Mouse (Mus musculus) lung, postnatal 0 days (tissue): Measurements from ENCODE around the gene Gm20388.

ENCODE experiments used
- CTCF ChIP-seq: IDR thresholded peaks from 2 replicates; pipeline ENCODE4 v1.5.1; 2016; ENCODE audit warnings: antibody characterized with exemption, mild to moderate bottlenecking
- EP300 ChIP-seq: IDR thresholded peaks from 2 replicates; pipeline ENCODE4 v1.6.1; 2016; ENCODE audit warnings: antibody characterized with exemption, mild to moderate bottlenecking, control low read depth

DNA sequence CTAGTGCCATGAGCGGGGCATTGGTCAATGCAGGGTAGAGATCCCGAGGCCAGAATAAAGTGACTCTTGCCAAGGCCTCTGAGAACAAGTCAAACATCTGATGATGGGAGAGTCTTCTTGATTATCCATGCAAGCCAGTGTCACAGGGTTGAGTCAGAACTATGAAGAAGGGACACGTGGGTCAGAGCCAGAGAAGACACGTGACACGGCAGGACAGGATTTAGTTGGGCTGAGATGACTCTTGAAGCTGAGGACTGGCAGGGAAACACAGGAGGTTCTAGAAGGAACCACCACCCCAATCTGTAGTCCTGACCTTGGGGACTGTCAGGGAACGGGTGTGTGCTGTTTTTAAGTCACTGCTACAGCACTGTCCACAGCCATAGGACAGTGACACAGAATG, 849.2 kb downstream of the Gm20388 start:
- no peak for TF ChIP-seq CTCF
- no peak for TF ChIP-seq EP300
